Mouse (Mus musculus) embryonic fibroblast, embryonic 13.5 days (primary cell): ENCODE data around the gene Iffo2.

ENCODE experiments used
- CTCF ChIP-seq: IDR thresholded peaks from 2 replicates; pipeline ENCODE4 v1.5.1; 2011; ENCODE audit warnings: mild to moderate bottlenecking, control low read depth, low read length, moderate library complexity, borderline replicate concordance; ENCODE audit not compliant: insufficient read depth
- POLR2A ChIP-seq: IDR thresholded peaks from 2 replicates; pipeline ENCODE4 v1.6.1; 2011; ENCODE audit warnings: low read depth, mild to moderate bottlenecking, control low read depth, low read length, moderate library complexity

DNA sequence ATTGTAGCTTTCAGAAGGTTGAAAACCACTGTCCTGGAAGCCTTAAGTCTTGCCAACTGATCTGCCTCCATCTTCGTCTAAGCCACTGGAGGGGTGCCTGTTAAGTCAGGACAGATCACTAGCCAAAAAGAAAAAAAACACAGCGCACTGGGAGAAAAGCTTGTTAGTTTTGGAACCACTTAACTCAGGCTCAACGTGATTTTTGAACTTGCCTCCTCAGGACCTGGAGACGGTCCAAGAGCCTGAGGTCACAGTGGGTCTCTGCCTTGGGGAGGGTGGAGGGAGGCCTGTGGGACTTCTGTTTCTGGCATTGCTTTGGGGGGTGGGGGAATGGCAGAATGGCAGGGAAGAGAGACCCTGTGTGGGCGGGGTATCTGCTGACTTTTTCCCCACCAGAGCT, 100.8 kb downstream of the Iffo2 start:
- TF ChIP-seq CTCF: no peak
- no peak for TF ChIP-seq POLR2A
